Mouse (Mus musculus) liver, postnatal 0 days (tissue): ENCODE data around the gene Ifna1.
A peak's percentile ranks its signal among the peaks of the same experiment; 100 is the strongest.

ENCODE experiments used
- CTCF ChIP-seq: sonication (generic); IDR thresholded peaks from 2 replicates; pipeline ENCODE4 v1.5.1; 2016; ENCODE audit warnings: antibody characterized with exemption, low read depth
- EP300 ChIP-seq: IDR thresholded peaks from 2 replicates; pipeline ENCODE4 v1.6.1; 2016; ENCODE audit warnings: antibody characterized with exemption, low read depth, mild to moderate bottlenecking

DNA sequence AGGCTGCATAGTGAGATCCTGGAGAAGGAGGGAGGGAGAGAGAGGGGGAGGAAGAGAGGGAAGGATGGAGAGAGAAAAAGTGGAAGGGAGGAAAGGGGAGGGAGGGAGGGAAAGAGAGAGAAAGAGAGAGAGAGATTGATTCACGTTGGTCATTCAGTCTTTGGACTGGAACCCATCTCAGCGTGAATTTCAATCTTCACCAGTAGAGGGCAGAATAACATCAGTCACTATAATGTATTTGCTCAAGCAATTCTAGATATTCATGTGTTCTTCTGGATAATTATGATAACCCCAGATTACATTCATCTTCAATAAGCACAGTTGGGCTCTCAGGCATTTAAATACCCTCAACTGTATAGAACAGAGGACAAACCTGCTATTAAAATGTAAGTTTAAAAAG, 22.8 kb downstream of the Ifna1 start:
- TF ChIP-seq CTCF, result peak; percentile 78
- no peak for TF ChIP-seq EP300
